Mouse (Mus musculus) gastrocnemius, adult 8-10 months (tissue): ENCODE data around the gene Scn3b. TPM values are rescaled to one million over a fixed set of nuclear protein-coding genes. Genes with fewer than 3 reads are reported as not detected.

Experiments
- DNase-seq, 2 experiments: peaks; one replicate each; pipeline ENCODE4 v3.0.0; 2022; ENCODE audit warnings: low spot score in 2 of 2
- total RNA-seq, 4 experiments: library from RNA; stranded (reverse); gene quantifications; 2 replicates each; pipeline ENCODE4 v1.2.4; 2022

The Scn3b gene
- total RNA-seq, 4 experiments from 2014 or later, result 0.70 to 1.7 (median 0.97) TPM

- no peak for DNase-seq
These were observed 67.7 kb downstream of the Scn3b start for GRCm38 (mm10) chr9:40336701-40337100.

- no peak for DNase-seq
These were observed 68.3 kb downstream of the Scn3b start for GRCm38 (mm10) chr9:40337131-40337820.

GRCm38 (mm10) chr9:40339578-40339977 is 70.6 kb downstream of the Scn3b start:
- DNase-seq, result no peak

Other genes with a start within 250 kb of the Scn3b start
- not detected for gene Olfr981, start 247.8 kb upstream of the Scn3b start, total RNA-seq
- not detected for gene Olfr982, start 195.4 kb upstream of the Scn3b start, total RNA-seq
- not detected for gene Olfr983, start 175.6 kb upstream of the Scn3b start, total RNA-seq
- not detected for gene Olfr984, start 155.0 kb upstream of the Scn3b start, total RNA-seq
- gene Olfr985, start 139.0 kb upstream of the Scn3b start, total RNA-seq, result not detected
- gene Tmem225, start 121.1 kb upstream of the Scn3b start, total RNA-seq, result not detected
- not detected for gene Olfr986, start 88.3 kb upstream of the Scn3b start, total RNA-seq
- 1 to 10 TPM; 1.6 to 2.1 (median 1.8) TPM for gene Zfp202, start 76.9 kb upstream of the Scn3b start, total RNA-seq